Comparison of ENCODE assay signal across 27 mouse cellular contexts in the genomic region with DNA sequence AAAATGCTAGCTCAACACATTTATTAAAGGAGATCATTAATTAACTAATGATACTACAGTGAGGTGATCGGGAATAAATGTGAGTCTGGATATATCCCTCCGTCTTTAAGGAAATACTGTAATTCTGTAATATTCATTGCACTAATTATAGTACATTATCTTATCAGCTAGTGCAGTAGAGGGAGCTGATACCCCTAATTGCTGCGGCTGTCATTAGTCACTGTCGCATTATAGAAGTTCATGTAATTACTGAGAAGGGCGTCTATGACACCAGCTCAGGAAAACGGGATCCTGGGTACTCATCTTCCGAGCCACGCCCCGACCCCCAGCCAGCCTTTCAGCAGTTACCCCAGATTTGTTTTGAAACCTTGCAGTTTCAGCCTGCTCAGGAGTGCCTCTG.
A peak's percentile ranks its signal among the peaks of the same experiment; 100 is the strongest.
DNase-seq lines count a peak whose midpoint lies in the region; ATAC-seq and TF ChIP-seq lines count a peak whose summit lies in the region.
"Had no signal": no experiment of that assay in that cellular context is flagged by ENCODE, and none has a peak within 500 bp of the region (broad histone marks: within the 10 kb centered on the region; RNA-seq: fewer than 3 reads in every experiment).

No protein-coding gene starts in this region.

- H3K4me3 ChIP-seq in left cerebral cortex, adult 2 months: no peak overlapping the region
- H3K4me3 ChIP-seq in forebrain, embryonic 14.5 days (ENCODE audit: low read depth, low read length): no peak overlapping the region
- no peak overlapping the region for H3K4me3 ChIP-seq in lung, adult 2 months (replicated peaks; ENCODE audit: extremely low read depth, low read depth, low read length)
- H3K4me3 ChIP-seq: erythroblast, embryonic 14.5 days; limb, embryonic 13.5 days; liver, embryonic 12.5 days; midbrain, embryonic 13.5 days had no signal

- no peak for TF ChIP-seq CTCF in left cerebral cortex, adult 2 months (IDR thresholded peaks at IDR 0.05)
- TF ChIP-seq CTCF in lung, adult 2 months (IDR thresholded peaks at IDR 0.05; ENCODE audit: insufficient read depth, low read length): no peak

- DNase-seq in heart, adult 11 months: peak; percentile 19
- DNase-seq in heart, adult 9 months (ENCODE audit: low spot score in 2 of 2): no peak
- no peak for DNase-seq in left cerebral cortex, adult 2 months (ENCODE audit: extremely low spot score in 1 of 2, low spot score in 2 of 2)
- no peak for DNase-seq in left cerebral cortex, adult 11 months (ENCODE audit: low spot score)
- DNase-seq in forebrain, embryonic 14.5 days (ENCODE audit: low spot score): no peak
- no peak for DNase-seq in cerebellum, adult 8-10 months
- no peak for DNase-seq in lung, adult 2 months
- DNase-seq: adrenal gland, postnatal 25 days; cerebellum, adult 11-12 months; cerebellum, postnatal 10 days; gastrocnemius, postnatal 14 days; heart, postnatal 36 days; kidney, adult 9 months; kidney, postnatal 10 days; liver, postnatal 0 days; right cerebral cortex, postnatal 4 days; thymus, adult 18-20 months; thymus, postnatal 25 days had no signal

- ATAC-seq in forebrain, embryonic 14.5 days: peak; percentile 19; the same call in 1 of the 2 replicates
- ATAC-seq: intestine, postnatal 0 days; liver, embryonic 12.5 days; liver, postnatal 0 days; lung, postnatal 0 days; midbrain, embryonic 13.5 days had no signal

- peaks cover 56% of the 10 kb centered on the region for H3K36me3 ChIP-seq in forebrain, embryonic 14.5 days (ENCODE audit: control insufficient read depth, insufficient read depth, low read length)
- H3K36me3 ChIP-seq: liver, embryonic 12.5 days had no signal

- H3K27ac ChIP-seq in left cerebral cortex, adult 2 months: peak overlapping the region; percentile 65
- no peak overlapping the region for H3K27ac ChIP-seq in forebrain, embryonic 14.5 days (ENCODE audit: low read depth, low read length)
- H3K27ac ChIP-seq: limb, embryonic 13.5 days; liver, embryonic 12.5 days; macrophage; midbrain, embryonic 13.5 days; stomach, postnatal 0 days had no signal

- TF ChIP-seq POLR2A in lung, adult 2 months (IDR thresholded peaks at IDR 0.05; ENCODE audit: borderline replicate concordance, extremely low read depth, low read depth, low read length): no peak

- 64% methylated on average over 9 of the region's 9 CpGs for WGBS in forebrain, embryonic 14.5 days
- whole genome bisulfite sequencing in lung, adult 2 months: 83% methylated on average over 9 of the region's 9 CpGs

- H3K27me3 ChIP-seq in forebrain, embryonic 14.5 days (replicated peaks; ENCODE audit: control insufficient read depth, insufficient read depth, low read length): no peaks in the 10 kb centered on the region
- H3K27me3 ChIP-seq: limb, embryonic 13.5 days; liver, embryonic 12.5 days; midbrain, embryonic 13.5 days had no signal

- no peaks in the 10 kb centered on the region for H3K9me3 ChIP-seq in forebrain, embryonic 14.5 days (replicated peaks; ENCODE audit: control insufficient read depth, low read length)
- H3K9me3 ChIP-seq: limb, embryonic 13.5 days; liver, embryonic 12.5 days; midbrain, embryonic 13.5 days had no signal

- intact Hi-C loops in left cerebral cortex, adult 2 months (cut with DNase I): no loop called here

- H3K4me2 ChIP-seq in forebrain, embryonic 14.5 days (ENCODE audit: low read length): no peak overlapping the region
- H3K4me2 ChIP-seq: heart, embryonic 11.5 days; limb, embryonic 13.5 days; liver, embryonic 12.5 days; midbrain, embryonic 13.5 days had no signal

- H3K9ac ChIP-seq in forebrain, embryonic 14.5 days (ENCODE audit: low read length): no peak overlapping the region
- H3K9ac ChIP-seq: limb, embryonic 13.5 days; liver, embryonic 12.5 days; liver, postnatal 0 days; midbrain, embryonic 13.5 days had no signal

- H3K4me1 ChIP-seq in forebrain, embryonic 14.5 days (ENCODE audit: control insufficient read depth, insufficient read depth, low read length): no peaks in the 10 kb centered on the region
- no peaks in the 10 kb centered on the region for H3K4me1 ChIP-seq in lung, adult 2 months (ENCODE audit: control insufficient read depth, insufficient read depth, low read length)
- H3K4me1 ChIP-seq: limb, embryonic 13.5 days; liver, embryonic 12.5 days had no signal
